Mouse (Mus musculus) liver, embryonic 14.5 days (tissue): ENCODE data around the gene Skint3.

Experiments used
- CTCF ChIP-seq: IDR thresholded peaks from 2 replicates; pipeline ENCODE4 v1.5.1; 2016; ENCODE audit warnings: antibody characterized with exemption, low read depth, control low read depth
- EP300 ChIP-seq: IDR thresholded peaks from 2 replicates; pipeline ENCODE4 v1.6.1; 2016; ENCODE audit warnings: antibody characterized with exemption, low read depth

DNA sequence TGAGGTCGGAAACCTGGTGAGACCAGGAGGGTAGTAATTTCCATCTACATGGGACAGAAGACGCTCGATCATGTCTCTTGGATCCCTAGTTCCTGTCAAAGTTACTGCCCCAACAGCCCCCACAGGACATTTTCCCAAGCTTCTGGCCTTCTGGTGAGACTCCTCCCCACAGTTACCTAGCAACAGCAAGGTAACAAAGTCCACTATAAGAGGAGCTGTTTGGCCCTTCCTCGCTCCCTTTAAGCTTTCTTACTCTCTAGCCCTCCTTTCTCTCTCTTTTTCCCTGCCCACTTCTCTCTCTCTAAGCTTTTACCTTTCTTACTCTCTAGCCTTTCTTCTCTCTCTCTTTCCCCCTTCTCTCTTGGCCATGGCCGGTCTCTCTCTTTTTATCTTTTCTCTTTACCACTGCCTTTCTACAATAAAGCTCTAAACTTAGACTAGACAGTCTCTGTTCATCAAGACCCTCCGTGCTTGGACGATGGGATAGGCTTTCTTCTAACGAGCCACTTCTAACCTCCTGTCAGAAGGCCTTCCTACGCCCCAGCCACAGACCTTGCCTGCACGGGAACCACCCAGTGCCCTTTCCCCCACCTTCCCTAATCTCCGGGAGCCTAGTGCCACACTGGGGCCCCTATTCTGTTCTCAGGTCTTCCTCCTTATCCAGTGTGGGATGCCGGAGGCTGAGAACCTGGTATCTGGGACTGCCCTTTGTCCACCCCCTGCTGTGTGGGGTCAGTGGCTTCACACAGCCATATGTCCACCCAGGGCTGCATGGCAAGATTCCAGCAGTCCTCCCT lies 55.3 kb downstream of the Skint3 start:
- TF ChIP-seq CTCF (no peak), EP300 (no peak)
